Mouse (Mus musculus) liver (tissue): ENCODE measurements around the gene Gins3.
"Not testable (repeated sequence)": the region's sequence is repeated elsewhere in the genome, so short reads cannot be mapped to it uniquely, and the experiment has no call there.

Source experiments
- DNase-seq: peaks from one replicate; pipeline ENCODE4 v3.0.0-alpha.2; 2020; ENCODE audit warnings: mixed read lengths

Gene Gins3

GRCm38 (mm10) chr8:95655831-95656230 is 22.6 kb downstream of the Gins3 start:
- no peak for DNase-seq

- no peak for DNase-seq
These were observed 23.2 kb downstream of the Gins3 start for GRCm38 (mm10) chr8:95656316-95657002.

GRCm38 (mm10) chr8:95657523-95657922 is 24.3 kb downstream of the Gins3 start:
- DNase-seq: no peak

GRCm38 (mm10) chr8:95660334-95660882 is 27.2 kb downstream of the Gins3 start:
- no peak for DNase-seq

- DNase-seq: no peak
These were observed 27.8 kb downstream of the Gins3 start for GRCm38 (mm10) chr8:95661085-95661484.

GRCm38 (mm10) chr8:95661575-95661974 is 28.3 kb downstream of the Gins3 start:
- no peak for DNase-seq

- no peak for DNase-seq
These were observed 29.8 kb downstream of the Gins3 start for GRCm38 (mm10) chr8:95662885-95663598.

GRCm38 (mm10) chr8:95663599-95663949 is 30.3 kb downstream of the Gins3 start:
- no peak for DNase-seq

GRCm38 (mm10) chr8:95665813-95666452 is 32.7 kb downstream of the Gins3 start:
- DNase-seq: not testable (repeated sequence)

- no peak for DNase-seq
These were observed 35.1 kb downstream of the Gins3 start for GRCm38 (mm10) chr8:95668163-95668958.

GRCm38 (mm10) chr8:95669967-95670366 is 36.7 kb downstream of the Gins3 start:
- DNase-seq: no peak

- no peak for DNase-seq
These were observed 38.6 kb downstream of the Gins3 start for GRCm38 (mm10) chr8:95671861-95672260.

GRCm38 (mm10) chr8:95672811-95673210 is 39.6 kb downstream of the Gins3 start:
- DNase-seq: no peak

- DNase-seq: no peak
These were observed 43.4 kb downstream of the Gins3 start, which contains the start of gene Ndrg4 for GRCm38 (mm10) chr8:95676631-95677030. Gene Ndrg4, plus strand, starts transcription at chr8:95676980.

GRCm38 (mm10) chr8:95677591-95678023 is 44.4 kb downstream of the Gins3 start:
- no peak for DNase-seq

- DNase-seq: no peak
These were observed 44.9 kb downstream of the Gins3 start for GRCm38 (mm10) chr8:95678024-95678611.

GRCm38 (mm10) chr8:95688073-95688672 is 54.9 kb downstream of the Gins3 start:
- no peak for DNase-seq

- DNase-seq: no peak
These were observed 57.8 kb downstream of the Gins3 start for GRCm38 (mm10) chr8:95690929-95691541.

GRCm38 (mm10) chr8:95694631-95695030 is 61.4 kb downstream of the Gins3 start:
- DNase-seq: no peak
